ENCODE assay signal across 10 mouse cellular contexts in the genomic region with DNA sequence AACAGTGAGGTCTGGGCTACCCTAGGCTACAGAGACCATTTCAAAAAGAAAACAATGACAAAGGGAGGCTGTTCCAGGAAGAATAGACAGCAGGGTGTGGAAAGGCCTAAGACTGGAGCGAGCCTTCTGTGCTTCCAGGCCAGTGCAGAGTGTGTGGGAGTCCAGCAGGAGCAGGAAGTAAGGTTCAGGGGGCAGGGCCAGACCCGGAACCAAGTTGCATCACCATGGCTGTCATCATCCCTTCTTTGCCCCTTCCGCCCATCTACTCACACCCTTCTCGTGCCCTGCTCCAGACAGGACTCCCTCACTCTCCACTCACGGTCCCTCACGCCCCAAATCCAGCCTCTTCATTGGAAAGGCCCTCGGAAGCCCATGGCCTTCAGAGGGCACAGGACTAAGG. TPM values are rescaled to one million over a fixed set of nuclear protein-coding genes. Genes with fewer than 3 reads are reported as not detected.
DNase-seq lines count a peak whose midpoint lies in the region; ATAC-seq and TF ChIP-seq lines count a peak whose summit lies in the region.
"Had no signal": no experiment of that assay in that cellular context is flagged by ENCODE, and none has a peak within 500 bp of the region (broad histone marks: within the 10 kb centered on the region; RNA-seq: fewer than 3 reads in every experiment).

No protein-coding gene starts in this region.

- H3K9ac ChIP-seq in kidney, postnatal 0 days (ENCODE audit: low read depth, low read length): no peak overlapping the region

- no peak for TF ChIP-seq CTCF in kidney, postnatal 0 days (IDR thresholded peaks at IDR 0.05; ENCODE audit: low read depth)

- H3K4me3 ChIP-seq in kidney, postnatal 0 days (replicated peaks; ENCODE audit: low read depth, low read length): no peak overlapping the region
- H3K4me3 ChIP-seq in brown adipose tissue, adult 24 weeks (ENCODE audit: insufficient read depth, low read depth, low read length): no peak overlapping the region

- ATAC-seq in kidney, postnatal 0 days (replicated peaks; ENCODE audit: low FRiP score, low read depth): no peak
- ATAC-seq in CD4-positive, CD25-positive, alpha-beta regulatory T cell, adult 4 months: no peak

- peaks cover 24% of the 10 kb centered on the region for H3K4me1 ChIP-seq in kidney, postnatal 0 days (replicated peaks; ENCODE audit: insufficient read depth, low read length)
- H3K4me1 ChIP-seq in brown adipose tissue, adult 24 weeks (ENCODE audit: control insufficient read depth, insufficient read depth, insufficient read length, low read length): peaks cover 71% of the 10 kb centered on the region

- H3K36me3 ChIP-seq in kidney, postnatal 0 days (ENCODE audit: insufficient read depth, low read length): 0 out of 2 replicates have a peak, but pooled peaks cover 5% of the 10 kb centered on the region

- no peak overlapping the region; the same call in 1 of the 2 replicates for H3K4me2 ChIP-seq in kidney, postnatal 0 days (ENCODE audit: low read length)

- intact Hi-C loops in heart, postnatal 14 days (cut with DNase I): no loop called here

- peak overlapping the region; percentile 60 for H3K27ac ChIP-seq in kidney, postnatal 0 days
- peak overlapping the region; percentile 80 for H3K27ac ChIP-seq in brown adipose tissue, adult 24 weeks (replicated peaks; ENCODE audit: low read depth, low read length)

- 56% methylated on average over 7 of the region's 7 CpGs for WGBS in kidney, postnatal 0 days

- H3K9me3 ChIP-seq in kidney, postnatal 0 days (replicated peaks; ENCODE audit: low read length): no peaks in the 10 kb centered on the region

- no peaks in the 10 kb centered on the region for H3K27me3 ChIP-seq in kidney, postnatal 0 days (ENCODE audit: insufficient read depth, low read length)

- peak; percentile 39 for DNase-seq in kidney, postnatal 0 days (ENCODE audit: low spot score)
- no peak for DNase-seq in kidney, adult 9 months
- DNase-seq in heart, postnatal 14 days: peak; percentile 30 to 51
- DNase-seq in lung, postnatal 36 days: peak; percentile 73
- DNase-seq in layer of hippocampus, adult 11-12 months (ENCODE audit: low spot score): no peak
- no peak for DNase-seq in spleen, adult 12 weeks (ENCODE audit: low spot score)

RNA-seq across cellular contexts. Expression of gene Carhsp1, which starts 4.7 kb away (rescaled TPM):
- 53.0 and 61.1 TPM in 2 replicates for polyA plus RNA-seq in kidney, postnatal 0 days (2015; fragmentation: Nextera tagmentation; extraction: Ambion mirVana)
- 88.4 and 130 TPM in 2 replicates for polyA plus RNA-seq in brown adipose tissue, adult 24 weeks (2012; ENCODE audit: insufficient read depth, insufficient read length, missing spikeins)
- 10 to 100 TPM; 23.7 to 24.9 TPM for total RNA-seq in heart, postnatal 14 days (2021)
- polyA plus RNA-seq in CD4-positive, CD25-positive, alpha-beta regulatory T cell, adult 4 months (2017; shearing (Covaris generic)): 10 to 100 TPM; 11.7 to 29.4 TPM

RNA-seq across cellular contexts. Expression of gene Gm5767, which starts 13.3 kb away (rescaled TPM):
- not detected in 2 replicates for polyA plus RNA-seq in kidney, postnatal 0 days (2015; fragmentation: Nextera tagmentation; extraction: Ambion mirVana)
- polyA plus RNA-seq in brown adipose tissue, adult 24 weeks (2012; ENCODE audit: insufficient read depth, insufficient read length, missing spikeins): not detected in 2 replicates
- total RNA-seq in heart, postnatal 14 days (2021): not detected
- not detected for polyA plus RNA-seq in CD4-positive, CD25-positive, alpha-beta regulatory T cell, adult 4 months (2017; shearing (Covaris generic))
- total RNA-seq: layer of hippocampus, adult 18-20 months had no signal
- polyA plus RNA-seq: thymus, postnatal 0 days had no signal

RNA-seq across cellular contexts. Expression of gene Tmem186, which starts 29.7 kb away (rescaled TPM):
- polyA plus RNA-seq in kidney, postnatal 0 days (2015; fragmentation: Nextera tagmentation; extraction: Ambion mirVana): 13.8 and 16.0 TPM in 2 replicates
- polyA plus RNA-seq in brown adipose tissue, adult 24 weeks (2012; ENCODE audit: insufficient read depth, insufficient read length, missing spikeins): 16.5 and 19.7 TPM in 2 replicates
- total RNA-seq in heart, postnatal 14 days (2021): 10 to 100 TPM; 15.5 to 15.6 TPM
- polyA plus RNA-seq in CD4-positive, CD25-positive, alpha-beta regulatory T cell, adult 4 months (2017; shearing (Covaris generic)): 10 to 100 TPM; 10.1 to 15.7 TPM

RNA-seq across cellular contexts. Expression of gene Pmm2, which starts 29.8 kb away (rescaled TPM):
- polyA plus RNA-seq in kidney, postnatal 0 days (2015; fragmentation: Nextera tagmentation; extraction: Ambion mirVana): 45.0 and 53.6 TPM in 2 replicates
- polyA plus RNA-seq in brown adipose tissue, adult 24 weeks (2012; ENCODE audit: insufficient read depth, insufficient read length, missing spikeins): 61.6 and 62.0 TPM in 2 replicates
- total RNA-seq in heart, postnatal 14 days (2021): 10 to 100 TPM; 30.0 to 32.2 TPM
- polyA plus RNA-seq in CD4-positive, CD25-positive, alpha-beta regulatory T cell, adult 4 months (2017; shearing (Covaris generic)): 100 to 1,000 TPM in 1 of 2 experiments, 10 to 100 TPM in 1; 93.6 to 129 TPM

Comparison
In these comparisons a context has a peak if more than half of its experiments do, and no peak if none do; other contexts are left out.
1. DNase-seq: peak in kidney, postnatal 0 days (single experiment), heart, postnatal 14 days (2 of 2) and lung, postnatal 36 days (single experiment); none in kidney, adult 9 months (single experiment), layer of hippocampus, adult 11-12 months (single experiment) and spleen, adult 12 weeks (single experiment).